Mouse (Mus musculus) brain, embryonic 14.5 days (tissue): Measurements from ENCODE around the gene Crxos.

Source experiments
- CTCF ChIP-seq: fragments of 200-500 bp; IDR thresholded peaks from 2 replicates; pipeline ENCODE4 v1.5.1; 2012; ENCODE audit warnings: inconsistent platforms, mild to moderate bottlenecking, moderate library complexity, borderline replicate concordance; ENCODE audit not compliant: insufficient read depth, insufficient read length; ENCODE audit errors: extremely low read depth
- POLR2A ChIP-seq: fragments of 200-500 bp; IDR thresholded peaks from 2 replicates; pipeline ENCODE4 v1.6.1; 2012; ENCODE audit warnings: mild to moderate bottlenecking, inconsistent platforms, borderline replicate concordance; ENCODE audit not compliant: poor library complexity, insufficient read depth, insufficient read length, severe bottlenecking; ENCODE audit errors: extremely low read depth

GRCm38 (mm10) chr7:15859657-15860056 lies 22.8 kb upstream of the Crxos start:
- no peak for TF ChIP-seq POLR2A
- TF ChIP-seq CTCF = peak; percentile 43; the same call in 1 of the 2 replicates
